Mouse (Mus musculus): ENCODE measurements at regions not wholly inside any gene's neighbourhood (a gene's known extent, or its start where the extent isn't known, plus 50 kb on each side); places are given as distances from the start of the nearest gene placed in this dataset.

DNA sequence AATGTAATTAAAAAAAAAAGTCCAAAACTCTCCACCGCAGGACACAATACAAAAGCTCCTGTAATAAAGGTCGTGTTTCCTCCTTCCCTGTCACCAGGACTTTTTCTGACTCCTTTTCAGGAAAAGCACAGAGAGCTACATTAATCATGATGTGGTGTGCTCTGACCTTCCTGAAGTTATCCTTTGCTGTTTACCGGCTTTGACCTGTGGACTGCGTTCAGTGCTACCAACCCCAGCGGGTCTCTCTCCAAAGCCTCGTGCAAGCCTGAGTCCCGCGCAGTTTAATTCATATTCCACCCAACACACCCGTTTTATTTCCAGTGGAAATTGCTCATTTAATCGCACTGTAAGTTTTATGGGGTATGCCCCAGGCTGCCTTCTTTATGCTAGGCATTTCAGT lies 51.1 kb upstream of the Hnrnpa3 start:
- TF ChIP-seq CTCF (IDR thresholded peaks at IDR 0.05; ENCODE audit: low read depth, low read length) (no peak), EP300 (IDR thresholded peaks at IDR 0.05; ENCODE audit: insufficient read depth, low read depth, low read length) (no peak)
